Mouse (Mus musculus): ENCODE results near the gene Foxred2.

DNA sequence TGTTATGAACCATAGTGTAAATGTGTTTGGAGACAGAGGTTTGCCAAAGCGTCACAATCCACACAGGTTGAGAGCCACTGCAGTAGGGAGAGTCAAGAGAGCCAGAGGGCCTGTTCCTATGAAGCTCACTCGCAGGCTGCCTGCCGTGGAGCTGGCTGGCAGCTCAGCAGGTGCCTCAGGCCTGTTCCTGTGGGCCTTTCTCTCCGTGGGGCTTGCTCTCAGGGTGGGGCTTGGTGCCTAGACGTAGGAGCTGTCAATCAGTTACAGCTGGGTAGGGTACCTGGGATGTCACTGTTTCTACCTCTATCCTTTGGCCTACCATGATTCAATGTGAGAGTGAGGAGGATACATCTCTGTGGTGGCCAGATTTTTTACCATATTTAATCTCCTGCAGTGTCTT lies 21.6 kb downstream of the Foxred2 start:
- TF ChIP-seq CTCF (IDR thresholded peaks at IDR 0.05; ENCODE audit: borderline replicate concordance, control insufficient read depth, extremely low read depth, insufficient read depth, low read length, poor library complexity): no peak
- no peak for TF ChIP-seq POLR2A (IDR thresholded peaks at IDR 0.05; ENCODE audit: control insufficient read depth, extremely low read depth, insufficient read depth, low read length, poor library complexity)
